Mouse (Mus musculus) retina, adult 2 months (tissue): ENCODE measurements at regions not wholly inside any gene's neighbourhood (a gene's known extent, or its start where the extent isn't known, plus 50 kb on each side); places are given as distances from the start of the nearest gene placed in this dataset.

Experiments
- DNase-seq: peaks from one replicate; pipeline ENCODE4 v3.0.0-alpha.2; 2012; ENCODE audit warnings: low read depth, low spot score

GRCm38 (mm10) chr14:62057096-62057495, 235.3 kb upstream of the Rnaseh2b start:
- no peak for DNase-seq

GRCm38 (mm10) chr14:62058100-62058499, 234.3 kb upstream of the Rnaseh2b start:
- no peak for DNase-seq

DNA sequence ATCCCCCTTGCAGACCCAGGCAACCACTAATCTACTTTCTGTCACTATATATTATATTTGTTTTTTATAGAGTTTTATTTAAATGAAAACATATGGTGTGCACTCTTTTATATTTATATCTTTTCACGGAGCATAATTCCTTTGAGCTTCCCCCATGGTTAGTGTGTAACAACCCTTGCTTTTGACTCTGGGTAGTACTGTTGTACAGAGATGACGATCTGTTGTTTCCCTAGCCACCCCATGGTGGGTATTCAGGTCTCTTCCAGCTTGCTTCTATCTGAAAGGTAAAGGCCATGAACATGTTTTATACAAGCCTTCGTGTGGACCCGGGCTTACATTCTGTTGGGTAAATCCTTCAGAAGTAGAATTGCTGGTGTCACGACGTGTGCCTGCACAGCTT, 221.2 kb upstream of the Rnaseh2b start:
- DNase-seq: no peak

- no peak for DNase-seq
These were observed 208.3 kb upstream of the Rnaseh2b start for GRCm38 (mm10) chr14:62084047-62084446.

GRCm38 (mm10) chr14:62088174-62088573, 204.2 kb upstream of the Rnaseh2b start:
- DNase-seq: no peak

GRCm38 (mm10) chr14:62117532-62117931, 174.9 kb upstream of the Rnaseh2b start:
- DNase-seq: no peak

DNA sequence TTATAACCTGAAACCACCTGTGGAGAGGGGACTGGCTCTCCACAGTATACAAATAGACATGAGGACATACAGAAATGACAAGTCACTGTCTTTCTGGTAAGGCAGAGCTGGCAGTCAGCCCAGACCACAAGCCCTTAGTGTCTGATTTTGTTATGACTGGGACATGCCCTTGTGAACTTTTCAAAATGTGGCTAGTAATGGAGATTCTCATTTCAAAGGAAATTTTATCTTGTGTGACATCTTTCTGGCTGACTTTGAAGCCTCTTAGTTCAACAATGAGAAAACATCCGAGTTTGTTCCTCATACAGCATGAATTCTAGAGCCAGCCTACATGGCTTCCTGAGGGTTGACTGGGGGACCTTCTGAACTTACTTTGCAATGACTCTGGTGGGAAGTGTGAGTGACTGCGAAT, 173.8 kb upstream of the Rnaseh2b start:
- DNase-seq: no peak

- no peak for DNase-seq
These were observed 163.5 kb upstream of the Rnaseh2b start for GRCm38 (mm10) chr14:62128918-62129317.

DNA sequence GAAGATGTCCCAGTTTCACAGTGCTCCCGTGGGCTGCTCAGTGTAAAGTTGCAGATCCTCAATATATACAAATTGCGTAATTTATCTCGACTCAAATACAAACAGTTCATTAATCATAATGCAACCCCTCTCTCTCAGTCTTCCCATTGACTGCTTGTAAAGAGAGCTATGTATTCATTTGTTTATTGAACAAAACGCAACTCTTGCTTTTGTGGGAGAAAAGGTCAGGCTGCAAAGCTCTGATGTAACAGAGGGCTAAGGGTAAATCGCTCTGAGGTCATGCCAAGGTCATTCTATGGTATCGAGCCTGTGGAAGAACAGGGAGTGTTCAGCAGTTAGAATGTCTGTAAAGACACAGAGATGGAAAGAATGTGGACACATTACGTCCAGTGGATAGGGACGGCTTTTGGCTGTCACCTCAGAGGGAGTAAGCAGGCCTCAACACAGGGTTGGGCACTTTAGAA, 160.0 kb upstream of the Rnaseh2b start:
- DNase-seq: no peak

DNA sequence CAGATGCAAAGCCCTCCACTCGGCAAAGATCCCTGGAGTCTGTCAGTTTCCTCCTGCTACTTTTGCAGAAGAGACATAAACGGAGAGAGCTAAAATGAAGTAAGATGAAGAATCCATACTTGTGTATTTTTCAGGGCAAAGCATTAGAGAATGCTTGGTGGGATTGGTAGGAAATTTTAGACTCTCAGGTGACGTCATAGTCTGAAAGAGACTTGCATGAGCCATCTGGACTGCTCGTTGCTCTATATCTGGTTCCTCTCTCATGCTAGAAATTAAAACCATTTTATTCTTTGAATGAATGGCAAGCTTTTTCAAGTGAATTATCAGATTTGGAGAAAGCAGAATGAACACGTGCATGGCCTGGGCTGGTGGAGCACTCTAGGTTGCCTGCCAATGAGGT, 154.4 kb upstream of the Rnaseh2b start:
- no peak for DNase-seq

- no peak for DNase-seq
These were observed 147.9 kb upstream of the Rnaseh2b start for GRCm38 (mm10) chr14:62144385-62145030.

GRCm38 (mm10) chr14:62157038-62157716, 135.2 kb upstream of the Rnaseh2b start:
- DNase-seq: no peak

DNA sequence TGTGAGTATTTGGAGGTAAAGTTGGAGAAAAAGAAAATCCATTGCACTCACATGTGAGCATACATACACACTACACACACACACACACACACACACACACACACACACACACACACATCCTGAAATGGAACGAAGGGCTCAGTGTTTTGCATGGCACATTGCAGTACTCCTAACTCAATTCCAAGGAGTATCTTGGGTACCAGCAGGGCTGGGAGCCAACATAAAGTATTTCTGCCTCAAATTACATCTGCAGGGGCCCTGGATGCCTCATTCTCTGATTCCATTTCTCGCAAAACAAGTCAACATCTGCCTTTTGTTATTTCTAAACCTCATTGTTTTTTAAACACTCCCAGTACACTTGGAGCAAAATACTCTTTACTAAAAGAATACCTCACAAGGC, 132.7 kb upstream of the Rnaseh2b start:
- DNase-seq: no peak

- DNase-seq: no peak
These were observed 129.1 kb upstream of the Rnaseh2b start for GRCm38 (mm10) chr14:62163120-62163796.

GRCm38 (mm10) chr14:62164918-62165317, 127.5 kb upstream of the Rnaseh2b start:
- DNase-seq: no peak

DNA sequence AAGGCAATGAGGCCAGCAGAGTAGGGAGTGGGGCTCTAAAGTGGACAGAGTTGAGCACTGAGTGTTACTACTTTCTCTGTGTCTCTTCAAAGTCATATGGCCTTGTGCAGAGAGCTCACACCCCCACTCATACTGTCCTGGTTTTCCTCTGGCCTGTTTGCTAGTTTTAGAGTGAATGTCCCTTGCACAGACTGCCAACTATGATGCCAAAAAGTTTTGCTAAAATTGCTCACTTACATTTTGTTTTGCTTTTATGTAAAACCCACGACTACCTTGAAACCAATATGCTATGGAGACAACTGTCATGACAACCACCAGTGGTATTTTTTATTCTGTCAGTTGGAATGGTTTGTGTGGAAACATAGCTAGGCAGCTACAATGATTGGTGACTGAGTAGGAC, 126.4 kb upstream of the Rnaseh2b start:
- no peak for DNase-seq

DNA sequence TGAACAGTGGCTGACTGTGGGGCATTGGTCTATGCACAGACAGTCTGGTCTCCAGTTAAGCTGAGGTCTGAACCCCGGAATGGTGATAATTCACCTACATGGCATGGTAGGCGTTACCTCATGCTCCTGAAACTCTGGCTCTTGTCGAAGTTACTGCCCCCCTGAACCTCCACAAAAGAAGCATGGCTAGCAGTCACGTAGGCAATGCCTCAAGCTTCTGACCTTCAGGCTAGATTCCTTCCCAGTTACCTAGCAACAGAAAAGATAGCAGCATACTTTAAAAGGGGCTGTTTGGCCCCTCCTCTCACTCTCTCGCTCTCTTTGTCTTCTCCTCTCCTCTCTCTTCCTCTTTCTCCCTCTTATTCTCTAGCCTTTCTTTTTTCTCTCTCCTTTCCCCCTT, 125.8 kb upstream of the Rnaseh2b start:
- DNase-seq: no peak

DNA sequence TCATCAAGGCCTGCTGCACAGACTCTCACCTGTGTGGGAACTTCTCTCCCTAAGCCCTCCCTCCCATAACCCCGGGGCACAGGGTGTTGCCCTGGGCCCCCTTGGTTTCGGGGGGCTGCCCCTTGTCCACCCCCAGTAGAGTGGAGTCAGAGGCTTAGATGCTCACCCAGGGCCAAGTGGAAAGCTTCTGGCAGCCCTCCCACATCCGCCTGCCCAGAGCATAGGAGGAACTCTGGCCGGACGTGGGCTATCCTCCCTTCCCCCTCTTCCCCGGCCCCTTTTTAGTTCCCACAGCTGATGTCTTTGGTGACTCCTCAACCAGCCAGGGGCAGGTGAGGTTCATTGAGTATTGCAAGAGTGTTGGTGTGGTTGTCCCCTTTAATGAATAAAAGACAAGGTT, 125.3 kb upstream of the Rnaseh2b start:
- no peak for DNase-seq

DNA sequence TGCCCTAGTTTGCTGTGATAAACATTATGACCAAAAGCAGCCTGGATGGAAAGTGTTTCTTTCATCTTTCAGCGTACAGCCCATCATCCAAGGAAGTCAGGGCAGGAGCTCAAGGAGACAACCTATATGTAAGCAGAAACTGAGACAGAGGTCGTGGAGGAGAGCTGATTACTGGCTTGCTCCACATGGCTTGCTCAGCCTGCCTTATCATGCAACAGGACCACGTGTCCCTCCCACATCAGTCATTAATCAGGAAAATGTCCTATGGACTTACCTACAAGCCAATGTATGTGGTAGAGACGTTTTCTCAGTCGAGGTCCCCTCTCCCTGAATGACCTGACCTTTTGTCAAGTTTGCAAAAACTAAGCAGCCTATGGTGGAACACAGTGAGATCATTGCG, 123.7 kb upstream of the Rnaseh2b start:
- DNase-seq: no peak

- no peak for DNase-seq
These were observed 122.0 kb upstream of the Rnaseh2b start for GRCm38 (mm10) chr14:62170385-62170784.

GRCm38 (mm10) chr14:62171256-62172047, 120.9 kb upstream of the Rnaseh2b start:
- no peak for DNase-seq
